Mouse (Mus musculus) brain, adult 2 months (tissue): ENCODE measurements at regions not wholly inside any gene's neighbourhood (a gene's known extent, or its start where the extent isn't known, plus 50 kb on each side); places are given as distances from the start of the nearest gene placed in this dataset.

Experiments used
- DNase-seq: peaks from one replicate; pipeline ENCODE4 v3.0.0; 2011; ENCODE audit warnings: low read depth, low spot score

DNA sequence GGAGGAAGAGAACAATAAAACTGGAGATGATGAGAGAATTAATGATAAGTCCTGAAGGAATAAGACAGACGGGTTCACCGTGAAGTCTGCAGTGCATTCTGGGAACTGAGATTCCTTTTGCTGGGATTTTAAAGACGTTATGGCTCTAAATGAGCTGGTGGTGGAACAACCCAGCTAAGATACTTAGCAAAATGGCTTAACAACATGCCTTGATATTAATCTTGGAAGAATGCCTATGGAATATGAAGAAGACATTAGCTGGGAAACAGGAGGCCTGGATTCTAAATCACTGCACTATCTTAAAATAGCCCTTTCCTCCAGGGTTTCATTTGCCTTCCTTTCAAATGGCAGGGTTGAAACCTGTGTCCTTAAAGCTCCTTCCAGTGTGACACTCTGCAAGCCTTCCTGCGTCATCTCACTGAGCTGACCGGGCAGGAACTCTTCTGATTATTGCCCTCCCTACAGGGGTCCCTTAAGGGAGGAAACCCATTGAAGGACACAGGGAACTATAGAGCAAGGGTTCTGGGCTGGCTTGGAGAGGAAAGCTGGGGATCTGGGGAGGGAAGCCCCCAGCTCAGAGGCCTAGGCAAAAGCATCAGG is 323.9 kb upstream of the Trib2 start:
- DNase-seq = no peak

DNA sequence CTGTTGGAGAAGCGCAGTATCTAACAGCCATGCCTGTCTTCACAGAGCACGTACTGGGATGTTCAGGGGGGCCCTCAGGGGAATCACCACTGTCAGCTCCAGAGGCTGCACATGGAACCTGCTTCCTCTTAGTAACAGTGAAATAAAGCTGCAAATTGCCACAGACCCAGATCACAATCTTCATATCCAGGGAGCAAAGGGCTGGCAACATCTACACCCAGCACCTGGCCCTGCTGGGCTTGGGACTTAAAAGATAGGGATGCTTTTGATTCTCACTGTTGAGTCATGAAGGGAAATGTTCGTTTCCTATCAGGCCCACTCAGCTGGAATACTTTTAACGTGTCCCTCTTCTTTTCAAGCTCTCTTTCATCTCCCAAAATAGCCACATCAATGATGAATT is 322.4 kb upstream of the Trib2 start:
- peak; percentile 28 for DNase-seq

DNA sequence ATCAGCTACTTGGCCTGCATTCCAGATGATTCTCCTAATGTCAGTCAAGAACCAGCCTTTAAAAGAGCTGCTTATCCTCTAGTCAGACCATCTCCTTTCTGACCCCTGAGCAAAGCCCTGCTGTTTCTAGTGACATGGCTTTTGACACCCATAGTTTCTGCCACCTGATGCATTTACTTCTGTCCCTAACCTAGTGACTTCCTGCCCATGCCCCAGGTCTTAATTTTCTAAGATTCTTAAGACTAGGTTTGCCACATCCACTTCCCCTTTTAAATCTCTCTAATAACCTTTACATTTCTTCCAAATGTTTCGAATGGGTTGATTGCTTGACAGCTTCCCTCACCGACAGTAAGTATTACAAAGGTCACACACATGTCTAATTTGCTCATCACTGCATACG is 321.1 kb upstream of the Trib2 start:
- DNase-seq = no peak

DNA sequence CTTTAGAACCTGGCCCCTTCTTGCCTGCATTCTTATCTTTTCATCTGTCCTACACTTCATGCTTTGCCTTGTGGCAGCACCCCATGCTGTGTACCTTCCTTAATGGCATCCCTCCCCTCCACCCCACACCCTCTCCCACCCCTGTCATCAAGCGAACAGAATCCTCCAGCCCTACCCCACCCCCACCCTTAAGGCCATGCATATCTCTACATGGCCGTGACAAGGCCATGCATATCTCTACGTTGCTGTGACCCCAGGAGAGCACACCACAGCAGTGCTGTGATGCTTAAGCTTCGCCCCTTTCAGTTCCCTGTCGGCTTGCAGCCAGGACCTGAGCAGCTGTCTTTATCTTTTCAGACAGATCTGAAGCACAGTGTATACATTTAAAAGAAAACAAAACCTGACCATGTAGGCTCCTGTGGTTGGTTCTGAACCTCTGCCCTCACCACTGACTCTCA is 319.5 kb upstream of the Trib2 start:
- no peak for DNase-seq

DNA sequence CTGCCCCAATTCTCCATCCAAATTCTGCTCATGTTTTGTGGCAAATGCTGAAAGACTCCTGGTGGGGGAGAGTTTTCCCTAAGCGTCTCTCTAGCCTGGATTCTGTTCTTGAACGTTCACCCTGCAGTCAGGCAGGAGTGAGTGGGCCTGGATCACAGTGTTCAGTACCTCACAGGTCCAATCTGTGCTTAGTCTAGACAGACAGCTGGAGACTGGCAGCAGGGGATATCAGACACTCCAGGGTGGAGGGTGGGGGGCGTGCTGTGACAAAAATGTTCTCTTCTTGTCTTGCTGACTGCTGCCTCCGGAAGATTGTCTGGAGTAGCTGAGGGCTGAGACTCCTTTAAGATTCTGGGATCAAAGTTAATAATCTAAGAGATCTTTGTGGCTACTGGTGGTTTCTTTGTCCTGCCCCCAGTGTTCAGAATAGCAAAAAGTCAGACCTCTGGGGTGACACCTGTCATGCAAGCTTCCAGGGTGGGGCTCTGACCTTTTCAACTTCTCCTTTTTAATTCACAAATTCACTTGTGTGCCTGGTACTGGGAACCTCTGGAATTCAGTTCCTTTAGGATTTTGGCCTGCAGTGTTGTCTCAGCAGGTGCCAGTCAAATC is 319.0 kb upstream of the Trib2 start:
- peak; percentile 89 for DNase-seq

DNA sequence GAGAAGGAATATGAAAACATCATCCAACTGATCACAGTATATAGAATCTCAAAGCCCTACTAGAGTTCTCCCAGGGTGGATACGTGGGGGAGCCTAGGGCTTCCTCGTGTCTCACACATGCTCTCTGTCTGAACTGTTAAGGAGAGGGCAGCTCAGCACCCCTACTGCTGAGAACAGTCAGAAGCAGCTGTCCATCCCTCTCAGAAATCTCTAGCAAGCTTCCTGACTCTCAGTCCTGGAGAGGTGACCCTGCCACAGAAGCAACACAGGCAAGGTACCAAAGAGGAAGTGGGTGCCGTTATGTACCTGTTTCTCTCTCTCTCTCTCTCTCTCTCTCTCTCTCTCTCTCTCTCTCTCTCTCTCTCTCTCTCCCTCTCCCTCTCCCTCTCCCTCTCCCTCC is 317.7 kb upstream of the Trib2 start:
- no peak for DNase-seq

DNA sequence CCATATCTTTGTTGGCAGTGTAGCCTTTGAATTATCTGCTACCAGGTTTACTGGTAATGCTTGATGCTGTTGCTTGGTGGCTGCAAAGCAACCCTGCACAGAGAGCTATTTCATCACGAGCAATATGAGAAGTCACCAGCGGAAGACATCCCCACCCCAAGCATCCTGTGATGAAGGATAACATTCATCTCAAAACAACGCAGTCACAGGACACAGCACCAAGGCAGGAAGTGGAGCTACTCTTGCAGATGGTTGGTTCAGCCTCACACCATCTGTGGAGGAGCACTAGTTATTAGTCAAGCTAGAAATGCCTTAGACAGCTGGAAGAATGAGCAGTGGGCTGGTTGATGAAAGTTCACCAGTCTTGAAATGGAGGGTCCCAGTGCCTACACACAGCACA is 316.5 kb upstream of the Trib2 start:
- DNase-seq = no peak

DNA sequence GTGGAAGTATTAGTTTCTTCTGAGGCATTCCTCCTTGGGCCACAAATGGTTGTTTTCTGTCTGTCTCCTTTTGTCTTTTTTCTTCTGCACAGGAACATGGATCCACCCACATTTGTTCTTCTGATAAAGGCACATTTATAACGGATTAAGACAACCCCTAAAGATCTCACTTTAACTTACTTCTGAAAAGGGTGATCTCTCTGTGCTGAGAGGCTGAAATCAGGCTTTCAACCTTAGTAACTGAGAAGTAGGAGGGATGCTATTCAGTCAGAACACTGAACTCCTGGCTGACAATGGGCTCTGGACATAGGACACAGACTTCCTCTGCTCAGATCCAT is 315.0 kb upstream of the Trib2 start:
- no peak for DNase-seq

DNA sequence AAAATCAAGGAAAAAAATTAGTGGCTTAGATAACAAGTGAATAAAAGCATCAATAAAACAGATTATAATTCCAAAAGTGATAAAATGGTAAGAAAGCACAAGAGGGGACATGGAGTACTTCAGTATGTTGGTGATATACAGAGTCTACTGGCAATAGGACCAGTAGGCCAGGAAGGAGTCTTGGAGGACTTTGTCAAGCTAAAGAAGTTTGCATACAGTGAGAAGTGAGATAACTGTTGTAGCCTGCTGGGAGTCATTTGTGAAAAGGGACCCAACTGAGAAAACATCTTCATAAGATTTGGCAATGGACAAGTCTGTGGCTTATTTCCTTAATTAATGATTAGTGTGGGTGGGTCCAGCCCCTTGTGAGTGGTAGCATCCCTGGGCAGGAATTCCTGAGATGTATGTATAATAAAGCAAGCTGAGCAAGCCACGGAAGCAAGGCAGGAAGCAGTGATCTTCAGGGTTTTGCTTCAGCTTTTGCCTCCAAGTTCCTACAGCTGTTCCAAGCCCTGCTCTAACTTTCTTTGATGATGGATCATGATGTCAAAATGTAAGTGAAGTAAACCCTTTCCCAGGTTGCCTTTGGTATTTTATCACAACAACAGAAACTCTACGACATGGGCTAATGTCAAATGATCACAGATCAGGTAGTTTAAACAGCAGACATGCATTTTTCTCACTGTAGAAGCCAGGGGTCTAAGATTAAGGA is 314.5 kb upstream of the Trib2 start:
- no peak for DNase-seq

DNA sequence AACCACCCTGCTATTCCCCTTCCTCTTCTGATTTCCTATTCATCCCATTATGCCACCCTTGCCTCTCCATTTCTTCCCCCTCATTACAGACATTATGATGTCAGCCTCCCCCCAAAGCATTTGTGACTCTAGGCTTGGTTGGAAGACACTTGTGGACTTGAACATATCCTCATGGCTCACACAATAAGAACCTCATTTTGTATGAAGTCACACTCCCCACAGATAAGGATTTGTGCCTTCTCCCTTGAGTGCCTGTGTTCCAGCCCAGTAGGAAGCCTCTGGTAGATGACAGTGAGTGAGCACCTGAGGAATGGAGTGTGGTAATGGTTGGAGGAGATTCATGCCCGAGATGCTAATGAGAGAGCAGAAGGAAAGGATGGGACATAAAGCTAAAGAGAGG is 313.9 kb upstream of the Trib2 start:
- DNase-seq = no peak

DNA sequence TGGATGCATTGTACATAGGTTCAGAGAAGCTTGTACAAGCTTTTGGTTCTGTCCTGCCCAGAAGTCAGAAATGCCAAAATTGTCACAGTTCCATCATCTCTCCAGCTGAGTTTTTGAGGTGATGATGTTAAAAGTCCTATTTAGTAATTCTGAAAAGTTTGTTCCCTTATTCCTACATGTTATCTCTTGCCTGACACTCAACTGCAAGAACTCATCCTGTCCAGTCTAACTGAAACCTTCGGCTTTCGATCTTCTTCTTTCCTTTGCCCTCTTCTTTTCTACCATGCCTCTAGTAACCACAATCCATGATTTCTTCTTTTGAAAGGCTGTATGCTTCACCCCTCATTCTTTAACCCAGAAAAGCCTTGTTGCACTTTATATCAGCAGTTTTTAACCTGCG is 313.2 kb upstream of the Trib2 start:
- no peak for DNase-seq

DNA sequence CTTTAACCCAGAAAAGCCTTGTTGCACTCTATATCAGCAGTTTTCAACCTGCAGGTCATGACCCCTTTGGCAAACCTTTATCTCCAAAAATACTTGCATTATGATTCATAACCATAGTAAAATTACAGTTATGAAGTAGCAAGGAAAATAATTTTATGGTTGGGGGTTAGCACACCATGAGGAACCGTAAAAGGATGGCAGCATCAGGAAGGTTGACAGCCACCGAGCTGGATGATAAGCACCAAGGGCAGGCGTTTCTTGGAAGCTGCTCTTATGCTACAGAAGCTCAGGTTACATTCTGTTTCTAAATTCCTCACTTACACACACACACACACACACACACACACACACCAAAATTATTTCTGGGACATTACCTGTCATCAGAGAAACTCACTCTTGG is 312.5 kb upstream of the Trib2 start:
- DNase-seq = no peak

DNA sequence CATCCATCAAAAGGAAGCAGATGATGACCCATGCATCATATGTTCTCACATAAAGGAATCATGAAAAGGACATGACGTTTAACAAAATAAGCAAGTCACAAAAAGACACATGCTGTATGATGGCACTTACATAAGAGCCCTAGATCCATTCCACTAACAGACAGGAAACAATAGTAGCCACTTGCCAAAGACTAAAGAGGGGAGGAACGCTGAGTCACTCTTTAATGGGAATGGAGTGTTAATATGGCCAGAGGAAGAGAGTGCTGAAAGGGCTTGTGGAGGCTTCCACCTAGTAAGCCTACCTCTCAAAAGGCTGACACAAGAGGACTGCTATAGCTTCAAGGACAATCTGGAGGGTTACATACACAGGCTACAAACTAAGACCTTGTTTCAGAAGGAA is 308.2 kb upstream of the Trib2 start:
- DNase-seq = no peak

DNA sequence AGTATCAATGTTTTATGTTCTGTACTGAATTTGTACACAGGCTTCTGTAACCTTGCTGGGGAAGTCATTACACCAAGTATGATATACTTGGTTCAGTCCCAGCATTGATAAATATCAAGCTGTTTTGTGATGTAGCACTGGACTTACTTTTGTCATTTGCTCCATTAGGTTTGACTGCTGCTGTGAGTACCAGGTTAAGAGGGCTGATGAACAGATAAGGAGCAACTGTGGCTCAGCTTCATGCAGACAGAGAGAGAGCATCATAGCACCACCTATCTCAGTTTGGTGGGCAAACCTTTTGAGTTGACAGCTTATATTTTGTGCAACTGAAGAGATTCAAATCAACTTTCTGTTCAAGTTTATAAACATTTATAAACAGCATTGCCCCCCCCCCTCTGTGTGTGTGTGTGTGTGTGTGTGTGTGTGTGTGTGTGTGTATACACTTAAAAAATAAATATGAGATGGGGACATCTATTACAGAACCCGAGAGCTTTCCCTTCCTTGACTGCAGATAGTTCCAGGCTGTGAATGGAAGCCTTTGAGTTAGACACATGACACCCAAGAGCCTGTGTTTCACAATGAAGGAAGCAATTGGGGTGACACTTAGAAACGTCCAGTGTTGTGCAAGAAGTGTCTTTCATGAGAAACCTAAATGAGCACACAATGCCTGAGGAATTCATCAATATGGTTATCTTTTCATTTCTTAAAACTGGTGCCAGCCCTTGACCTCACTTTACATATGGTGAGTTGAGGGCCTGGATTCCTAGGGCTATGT is 305.8 kb upstream of the Trib2 start:
- DNase-seq = no peak

DNA sequence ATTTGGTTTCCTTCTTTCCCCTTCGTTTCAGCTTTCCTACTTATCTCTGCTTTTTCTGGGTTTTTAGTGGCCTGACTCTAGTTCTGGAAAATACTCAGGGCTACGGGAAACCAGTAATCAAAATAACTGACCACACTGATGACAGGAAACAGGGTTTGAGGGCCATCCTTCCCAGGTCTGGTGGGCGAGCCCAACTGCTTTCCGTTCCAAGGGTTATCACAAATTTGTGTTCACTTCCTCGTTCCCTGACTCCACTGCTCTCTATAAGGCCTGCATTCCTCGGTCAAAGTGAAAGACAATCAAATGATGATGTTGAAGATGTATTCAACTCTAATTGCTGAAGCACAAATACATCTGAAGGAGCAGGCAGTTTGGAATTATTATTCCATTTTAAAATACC is 305.1 kb upstream of the Trib2 start:
- no peak for DNase-seq

DNA sequence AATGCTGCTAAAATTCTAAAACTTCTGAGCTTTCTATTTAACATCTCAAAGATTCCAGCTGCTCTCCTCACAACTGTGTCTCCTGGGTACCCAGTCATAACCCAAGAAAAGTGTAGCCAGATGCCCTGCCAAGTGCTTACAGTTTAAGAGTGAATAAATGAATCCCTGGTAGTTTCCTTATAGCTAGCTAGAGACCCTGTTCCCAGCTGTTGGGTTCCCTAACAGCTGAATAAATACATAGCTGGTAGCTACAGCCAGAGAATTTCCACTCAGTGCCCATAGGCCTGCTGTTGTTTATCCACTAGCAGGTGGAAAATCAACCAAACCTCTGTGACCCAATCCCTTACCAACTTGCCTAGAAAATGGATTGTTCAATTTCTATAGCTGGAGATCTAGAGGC is 302.0 kb upstream of the Trib2 start:
- no peak for DNase-seq

DNA sequence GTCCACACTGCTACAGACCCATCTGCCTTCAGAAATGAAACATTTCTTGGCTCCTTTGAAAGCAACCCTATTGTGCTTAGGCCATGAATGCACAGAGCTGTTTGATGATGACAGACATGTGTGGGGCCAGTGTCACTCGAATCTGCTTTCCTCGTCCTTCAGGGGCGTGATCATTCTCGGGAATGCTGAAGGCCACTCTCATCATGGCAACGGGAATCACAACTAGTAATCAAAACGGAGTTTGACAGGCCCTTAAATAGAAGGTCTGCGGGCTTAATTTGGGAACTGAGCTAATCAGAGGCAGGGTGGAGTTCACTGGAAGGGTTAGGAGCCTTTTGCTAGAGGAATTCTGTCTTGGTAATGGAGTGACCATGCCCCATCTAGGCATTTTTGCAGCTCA is 290.2 kb upstream of the Trib2 start:
- no peak for DNase-seq

DNA sequence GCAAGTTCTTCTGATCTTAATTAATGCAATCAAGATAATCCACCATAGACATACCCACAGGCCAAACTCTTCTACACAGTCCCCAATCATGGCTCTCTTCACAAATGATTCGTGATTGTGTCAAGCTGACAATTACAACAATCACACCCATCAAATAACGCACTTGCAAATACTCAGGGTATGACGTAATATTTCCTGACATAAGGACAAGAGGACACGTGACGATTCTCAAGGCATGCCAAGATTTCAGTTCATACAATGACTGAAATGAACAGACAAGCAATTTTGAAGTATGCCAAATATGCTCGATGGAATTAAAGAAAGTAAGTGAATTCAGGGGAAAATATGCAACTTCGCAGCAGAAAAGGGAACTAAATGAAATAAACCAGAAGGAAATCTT is 282.1 kb upstream of the Trib2 start:
- no peak for DNase-seq

DNA sequence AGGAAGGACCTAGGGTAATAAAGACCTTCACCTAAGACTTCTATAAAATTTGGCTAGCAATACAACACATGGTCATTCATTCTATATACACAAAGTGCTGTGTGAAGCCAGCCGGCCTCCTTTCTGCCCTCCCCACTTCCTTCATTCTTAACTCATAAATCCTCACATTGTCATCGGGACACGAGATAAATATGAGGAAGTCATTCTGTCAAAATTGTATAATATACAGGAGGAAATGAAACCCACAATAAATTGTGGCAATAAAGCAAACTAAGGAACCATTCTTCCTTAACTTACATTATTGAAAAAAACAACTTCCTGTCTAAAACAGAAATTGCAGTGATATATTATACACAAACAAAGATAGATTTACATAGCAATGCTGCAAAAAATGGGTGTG is 275.9 kb upstream of the Trib2 start:
- no peak for DNase-seq

DNA sequence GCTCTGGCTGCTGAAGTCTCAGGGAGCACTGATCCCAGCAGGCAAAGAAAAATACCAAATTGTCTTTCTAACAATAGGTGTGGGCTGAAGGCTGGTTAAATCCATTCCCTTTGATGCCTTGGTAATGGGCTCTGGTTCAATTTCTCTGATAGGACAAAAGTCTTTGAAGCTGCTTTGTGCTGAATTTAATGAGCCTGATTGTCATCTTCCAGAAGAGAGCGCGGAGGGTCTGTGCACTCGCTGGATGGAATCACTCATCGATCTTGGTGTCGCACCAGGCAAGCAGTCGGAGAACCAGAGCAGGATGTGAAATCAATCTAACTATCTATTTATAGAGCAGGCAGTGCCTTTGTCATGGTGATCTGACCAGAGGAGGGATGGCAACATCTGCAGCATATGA is 274.6 kb upstream of the Trib2 start:
- peak; percentile 28 for DNase-seq

DNA sequence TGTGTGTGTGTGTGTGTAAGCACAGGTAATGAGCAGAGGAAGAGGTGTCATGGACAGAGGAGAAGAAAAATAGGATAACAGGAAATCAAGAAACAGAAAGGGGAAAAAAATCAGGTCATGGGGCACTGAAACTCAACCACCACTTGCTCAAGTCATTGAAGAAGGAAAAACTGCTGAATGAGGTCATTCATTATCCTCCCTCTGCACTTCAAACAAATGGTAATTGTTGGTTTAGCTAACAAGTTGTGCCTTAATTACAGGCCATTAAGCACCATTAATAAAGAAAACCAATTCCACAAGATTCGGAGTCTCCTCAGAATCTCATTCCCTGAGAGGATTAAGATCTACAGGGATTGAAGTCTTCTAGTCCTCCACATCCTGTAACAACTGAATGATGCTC is 266.5 kb upstream of the Trib2 start:
- DNase-seq = peak; percentile 8

DNA sequence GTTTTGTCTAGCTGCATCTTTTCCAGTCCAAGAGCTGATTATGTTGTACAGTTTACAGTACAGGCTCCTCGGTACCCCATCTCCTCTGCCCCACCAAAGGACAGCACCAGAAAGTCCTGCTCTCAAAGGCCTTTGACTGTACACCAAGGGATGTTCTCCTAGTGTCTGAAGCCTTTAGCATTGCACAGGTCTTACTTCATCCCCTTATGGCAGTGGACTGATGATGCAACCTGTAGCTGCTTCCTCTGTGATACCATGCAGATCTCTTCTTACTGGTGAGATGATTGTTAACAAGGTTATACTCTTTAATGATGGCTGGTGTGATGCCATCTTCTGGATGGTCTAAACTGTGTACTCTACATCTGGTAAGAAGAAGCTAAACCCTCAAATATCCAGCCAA is 260.5 kb upstream of the Trib2 start:
- no peak for DNase-seq

DNA sequence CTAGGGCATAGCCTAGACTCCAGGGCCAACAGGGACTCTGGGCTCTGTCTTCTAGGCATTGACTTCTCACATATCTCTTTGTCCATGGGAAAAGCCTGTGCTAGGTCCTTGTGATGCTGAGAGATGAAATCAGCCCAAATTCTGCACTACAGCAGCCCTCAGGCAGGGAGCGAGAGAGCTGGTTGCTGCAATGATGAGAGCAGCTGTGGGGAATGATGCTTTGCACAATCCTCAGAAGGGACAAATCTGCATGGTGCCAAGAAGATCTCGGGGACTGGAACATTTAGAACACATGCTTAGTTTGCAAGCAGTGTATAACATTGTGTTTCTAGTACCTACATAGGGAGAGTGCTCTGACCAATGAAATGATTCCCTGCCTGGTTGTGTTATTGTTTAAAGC is 259.2 kb upstream of the Trib2 start:
- DNase-seq = peak; percentile 15
